Mouse (Mus musculus): ENCODE measurements at regions not wholly inside any gene's neighbourhood (a gene's known extent, or its start where the extent isn't known, plus 50 kb on each side); places are given as distances from the start of the nearest gene placed in this dataset.

DNA sequence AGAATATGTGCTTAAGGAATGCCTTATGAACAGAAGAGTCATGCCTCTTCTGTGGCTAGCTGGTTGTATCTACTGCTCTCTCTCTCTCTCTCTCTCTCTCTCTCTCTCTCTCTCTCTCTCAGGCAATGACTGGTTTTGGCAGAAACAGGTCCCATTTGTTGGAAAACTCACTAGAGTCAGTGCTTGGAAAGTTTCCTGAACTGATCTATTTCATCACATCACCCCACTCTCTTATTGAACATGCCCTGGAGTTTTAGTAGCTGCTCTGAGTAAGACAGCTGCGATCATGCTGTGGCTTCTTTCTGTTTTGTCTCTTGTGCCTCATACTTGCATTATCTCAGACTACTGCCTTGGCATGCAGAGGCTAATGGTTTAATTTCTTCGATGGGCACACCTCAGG, 382.2 kb downstream of the Fam84a start:
- TF ChIP-seq POLR2A (IDR thresholded peaks at IDR 0.05; ENCODE audit: borderline replicate concordance, extremely low read depth, low read depth, low read length), result no peak
- no peak for TF ChIP-seq CTCF (IDR thresholded peaks at IDR 0.05; ENCODE audit: insufficient read depth, low read length)
